Mouse (Mus musculus) megakaryocyte, embryonic 14.5 days (primary cell): Measurements from ENCODE around the gene Ino80.

Source experiments
- FLI1 ChIP-seq: IDR thresholded peaks from 2 replicates; pipeline ENCODE4 v1.6.1; 2012; ENCODE audit warnings: low read length, inconsistent platforms, mixed read lengths
- GATA1 ChIP-seq: IDR thresholded peaks from 3 replicates; pipeline ENCODE4 v1.6.1; 2012; ENCODE audit warnings: mixed read lengths, low read length, inconsistent platforms, borderline replicate concordance

DNA sequence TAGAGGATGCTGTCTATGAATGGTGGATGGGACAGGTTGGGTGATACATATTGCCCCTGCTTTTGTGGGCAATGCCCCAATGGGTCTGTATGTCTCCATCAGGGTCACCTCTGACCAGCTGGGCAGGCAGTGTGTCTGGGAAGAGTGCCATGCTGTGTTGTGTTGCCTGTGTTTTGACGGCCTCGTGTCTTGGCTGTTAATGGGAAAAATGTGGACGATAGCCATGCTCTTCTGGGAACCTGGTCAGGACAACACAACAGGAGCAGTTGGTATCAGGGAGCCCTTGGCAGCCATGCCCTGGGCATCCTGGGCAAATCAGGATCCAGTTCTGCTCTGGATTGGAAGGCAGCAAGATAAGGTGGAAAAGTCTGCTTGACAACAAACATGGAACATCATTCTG lies 122.4 kb downstream of the Ino80 start:
- TF ChIP-seq GATA1 = no peak
- TF ChIP-seq FLI1 = no peak
